Mouse (Mus musculus) megakaryocyte, embryonic 14.5 days (primary cell): ENCODE measurements at regions not wholly inside any gene's neighbourhood (a gene's known extent, or its start where the extent isn't known, plus 50 kb on each side); places are given as distances from the start of the nearest gene placed in this dataset.

ENCODE experiments used
- H3K27me3 ChIP-seq: replicated peaks from 2 replicates; pipeline ENCODE3; 2012; ENCODE audit warnings: inconsistent platforms
- H3K36me3 ChIP-seq: replicated peaks from 2 replicates; pipeline ENCODE3; 2012; ENCODE audit warnings: low read length, inconsistent platforms, mixed read lengths
- H3K4me1 ChIP-seq: 2 replicates; pipeline ENCODE4 v1.6.1; 2012; ENCODE audit warnings: inconsistent platforms
- H3K4me3 ChIP-seq: replicated peaks from 2 replicates; pipeline ENCODE3; 2012; ENCODE audit warnings: moderate library complexity, mild to moderate bottlenecking, inconsistent platforms
- H3K9me3 ChIP-seq: 2 replicates; pipeline ENCODE4 v1.6.1; 2012; ENCODE audit warnings: inconsistent platforms
- FLI1 ChIP-seq: IDR thresholded peaks from 2 replicates; pipeline ENCODE4 v1.6.1; 2012; ENCODE audit warnings: low read length, inconsistent platforms, mixed read lengths
- GATA1 ChIP-seq: IDR thresholded peaks from 3 replicates; pipeline ENCODE4 v1.6.1; 2012; ENCODE audit warnings: mixed read lengths, low read length, inconsistent platforms, borderline replicate concordance

- TF ChIP-seq FLI1 (no peak), GATA1 (no peak)
- H3K36me3 ChIP-seq: no peaks in the 10 kb centered on the region
These were observed 259.8 kb upstream of the Camk1g start for GRCm38 (mm10) chr1:193629887-193630286.

GRCm38 (mm10) chr1:193626924-193627849 lies 257.1 kb upstream of the Camk1g start:
- no peaks in the 10 kb centered on the region for H3K27me3 ChIP-seq
- no peaks in the 10 kb centered on the region for H3K36me3 ChIP-seq
- TF ChIP-seq GATA1 (no peak), FLI1 (no peak)
- no peaks in the 10 kb centered on the region for H3K4me1 ChIP-seq
- no peaks in the 10 kb centered on the region for H3K9me3 ChIP-seq
- no peak overlapping the region for H3K4me3 ChIP-seq

More at GRCm38 (mm10) chr1:193629887-193630286, 259.8 kb upstream of the Camk1g start:
- no peak overlapping the region for H3K4me3 ChIP-seq
- H3K9me3 ChIP-seq: no peaks in the 10 kb centered on the region
- no peaks in the 10 kb centered on the region for H3K4me1 ChIP-seq
- H3K27me3 ChIP-seq: no peaks in the 10 kb centered on the region

GRCm38 (mm10) chr1:193625101-193625956 lies 255.2 kb upstream of the Camk1g start:
- no peaks in the 10 kb centered on the region for H3K27me3 ChIP-seq

GRCm38 (mm10) chr1:193623571-193623970 lies 253.5 kb upstream of the Camk1g start:
- H3K4me1 ChIP-seq: no peaks in the 10 kb centered on the region
- no peaks in the 10 kb centered on the region for H3K9me3 ChIP-seq
- H3K4me3 ChIP-seq: no peak overlapping the region
- no peaks in the 10 kb centered on the region for H3K27me3 ChIP-seq
- no peak for TF ChIP-seq GATA1
- no peak for TF ChIP-seq FLI1
- no peaks in the 10 kb centered on the region for H3K36me3 ChIP-seq

More at GRCm38 (mm10) chr1:193625101-193625956, 255.2 kb upstream of the Camk1g start:
- no peaks in the 10 kb centered on the region for H3K4me1 ChIP-seq
- H3K9me3 ChIP-seq: no peaks in the 10 kb centered on the region
- no peaks in the 10 kb centered on the region for H3K36me3 ChIP-seq
- H3K4me3 ChIP-seq: no peak overlapping the region
- TF ChIP-seq GATA1 (no peak), FLI1 (no peak)

GRCm38 (mm10) chr1:193618250-193618649 lies 248.2 kb upstream of the Camk1g start:
- no peaks in the 10 kb centered on the region for H3K27me3 ChIP-seq
- TF ChIP-seq GATA1: no peak
- TF ChIP-seq FLI1: no peak
- no peak overlapping the region for H3K4me3 ChIP-seq
- no peaks in the 10 kb centered on the region for H3K36me3 ChIP-seq
- H3K4me1 ChIP-seq: no peaks in the 10 kb centered on the region
- no peaks in the 10 kb centered on the region for H3K9me3 ChIP-seq

- no peaks in the 10 kb centered on the region for H3K27me3 ChIP-seq
- H3K4me3 ChIP-seq: no peak overlapping the region
- no peaks in the 10 kb centered on the region for H3K4me1 ChIP-seq
- no peaks in the 10 kb centered on the region for H3K36me3 ChIP-seq
- no peaks in the 10 kb centered on the region for H3K9me3 ChIP-seq
- TF ChIP-seq GATA1: no peak
These were observed 240.4 kb upstream of the Camk1g start for GRCm38 (mm10) chr1:193610471-193610870.

GRCm38 (mm10) chr1:193599895-193600294 lies 229.8 kb upstream of the Camk1g start:
- TF ChIP-seq GATA1: no peak
- H3K36me3 ChIP-seq: no peaks in the 10 kb centered on the region

GRCm38 (mm10) chr1:193599163-193599562 lies 229.1 kb upstream of the Camk1g start:
- Histone ChIP-seq H3K9me3 (no peaks in the 10 kb centered on the region), H3K4me3 (no peak overlapping the region), H3K36me3 (no peaks in the 10 kb centered on the region), H3K27me3 (peaks cover 3% of the 10 kb centered on the region), H3K4me1 (no peaks in the 10 kb centered on the region)
- no peak for TF ChIP-seq FLI1
- no peak for TF ChIP-seq GATA1

More at GRCm38 (mm10) chr1:193599895-193600294, 229.8 kb upstream of the Camk1g start:
- no peaks in the 10 kb centered on the region for H3K4me1 ChIP-seq
- H3K4me3 ChIP-seq: no peak overlapping the region
- peaks cover 3% of the 10 kb centered on the region for H3K27me3 ChIP-seq
- 0 out of 2 replicates have a peak, but pooled peaks cover 4% of the 10 kb centered on the region for H3K9me3 ChIP-seq

GRCm38 (mm10) chr1:193590301-193590829 lies 220.3 kb upstream of the Camk1g start:
- Histone ChIP-seq H3K4me3 (no peak overlapping the region), H3K9me3 (no peaks in the 10 kb centered on the region), H3K4me1 (peaks cover 5% of the 10 kb centered on the region), H3K27me3 (peaks cover 12% of the 10 kb centered on the region), H3K36me3 (no peaks in the 10 kb centered on the region)
- TF ChIP-seq GATA1 (no peak), FLI1 (no peak)
